Mouse (Mus musculus) urinary bladder, adult 2 months (tissue): ENCODE results near the gene Ltv1. TPM values are rescaled to one million over a fixed set of nuclear protein-coding genes. Genes with fewer than 3 reads are reported as not detected.
A peak's percentile ranks its signal among the peaks of the same experiment; 100 is the strongest.

Source experiments
- DNase-seq: peaks from one replicate; pipeline ENCODE4 v3.0.0; 2022; ENCODE audit warnings: low spot score
- polyA plus RNA-seq: library from polyadenylated mRNA; depleted of rRNA; stranded (reverse); fragments of >200 nt; gene quantifications from 2 replicates; pipeline ENCODE4 v1.2.3, GENCODE M21; 2012; rRNA removed

Ltv1 gene
- 27.8 and 28.4 TPM in 2 replicates for polyA plus RNA-seq

DNA sequence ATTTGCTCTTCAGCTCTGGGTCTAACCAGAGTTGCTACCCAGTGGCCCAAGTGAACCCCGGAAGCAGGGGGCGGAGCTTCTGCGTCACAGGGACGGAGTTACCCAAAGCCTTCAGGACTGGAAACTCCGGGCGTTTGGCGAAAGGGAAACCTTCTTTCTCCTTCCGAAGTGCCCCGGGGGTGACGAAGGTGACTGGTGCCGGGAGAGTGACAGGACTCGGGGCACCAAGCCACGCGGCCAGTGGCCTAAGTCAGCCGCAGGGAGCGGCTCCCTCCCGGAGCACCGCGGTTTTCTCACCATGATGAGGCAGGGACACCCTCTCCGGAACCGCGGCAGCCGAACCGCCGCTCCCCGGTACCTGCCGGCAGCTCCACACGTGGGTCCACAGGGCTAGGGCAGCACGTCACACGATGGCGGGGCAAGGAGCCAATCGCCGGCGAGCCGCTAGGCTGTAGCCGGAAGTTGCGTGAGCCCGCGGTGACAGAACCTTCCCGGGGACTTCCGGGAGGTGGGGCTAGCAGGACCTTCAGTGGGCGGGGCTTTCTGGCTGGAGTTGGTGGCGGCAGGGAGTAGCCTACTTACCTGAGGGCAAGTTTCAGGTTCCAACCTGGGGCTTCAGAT, at the start of gene Ltv1:
Gene Ltv1 (minus strand): TSS at position 438 of the 621 bp plus-strand sequence.
- peak; percentile 88 for DNase-seq

DNA sequence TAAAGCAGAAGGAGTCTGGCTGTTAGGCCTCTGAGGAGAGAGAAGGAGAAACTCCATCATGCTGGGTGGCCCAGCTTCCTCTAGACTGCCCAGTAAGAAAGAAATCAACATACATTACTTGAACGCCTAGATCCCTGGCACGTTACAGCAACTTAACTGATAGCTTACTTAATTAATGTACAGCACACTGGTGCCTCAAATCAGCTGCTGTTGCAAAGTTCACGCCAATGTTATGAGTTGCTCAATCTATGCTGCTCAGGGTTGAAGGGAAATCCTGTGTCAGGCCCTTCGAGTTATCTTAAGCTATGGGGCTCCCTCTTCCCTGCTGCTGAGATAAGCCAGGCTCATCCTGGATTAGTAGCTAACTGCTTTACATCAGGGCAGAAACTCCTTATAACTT, 47.5 kb upstream of the Ltv1 start:
- DNase-seq: no peak

DNA sequence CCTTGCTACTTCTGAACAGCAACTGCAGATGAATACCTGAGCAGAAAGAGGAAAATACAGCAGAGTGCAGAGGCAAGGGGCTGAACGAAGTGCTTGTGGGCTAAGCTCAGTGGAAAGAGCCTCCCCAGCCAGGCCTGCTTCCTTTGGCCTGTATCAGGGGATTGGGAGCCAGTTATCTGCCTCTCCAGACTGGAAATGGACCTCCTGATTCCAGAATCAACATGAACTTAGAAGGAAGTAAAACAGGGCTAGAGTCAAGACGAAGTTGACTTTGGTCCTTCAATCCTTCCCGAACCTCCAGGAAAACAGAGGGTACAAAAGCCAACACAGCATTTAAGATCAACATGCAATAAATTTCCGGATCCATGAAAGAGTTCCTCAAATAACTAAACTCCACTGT, 45.2 kb upstream of the Ltv1 start:
- DNase-seq: no peak

DNA sequence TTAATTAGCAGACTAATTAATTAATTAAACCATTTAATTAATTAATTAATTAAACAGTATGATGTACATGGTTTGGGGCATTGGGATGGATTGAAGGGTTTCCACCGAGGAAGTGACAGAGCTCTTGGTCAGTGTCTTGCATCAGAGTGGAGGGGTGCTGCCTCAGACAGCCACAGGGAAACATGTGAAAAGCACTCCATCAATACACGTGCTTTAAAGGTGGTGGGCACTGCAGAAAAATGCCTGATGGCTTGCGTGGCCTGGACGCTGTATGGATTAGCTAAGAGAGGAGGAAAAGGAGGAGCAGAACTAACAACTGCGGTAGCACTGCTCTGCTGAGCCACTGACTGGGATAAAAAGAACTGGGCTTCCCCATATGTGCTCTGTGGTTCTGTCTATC, 43.9 kb upstream of the Ltv1 start:
- DNase-seq: no peak

GRCm38 (mm10) chr10:13234503-13234902, 41.5 kb upstream of the Ltv1 start:
- no peak for DNase-seq

DNA sequence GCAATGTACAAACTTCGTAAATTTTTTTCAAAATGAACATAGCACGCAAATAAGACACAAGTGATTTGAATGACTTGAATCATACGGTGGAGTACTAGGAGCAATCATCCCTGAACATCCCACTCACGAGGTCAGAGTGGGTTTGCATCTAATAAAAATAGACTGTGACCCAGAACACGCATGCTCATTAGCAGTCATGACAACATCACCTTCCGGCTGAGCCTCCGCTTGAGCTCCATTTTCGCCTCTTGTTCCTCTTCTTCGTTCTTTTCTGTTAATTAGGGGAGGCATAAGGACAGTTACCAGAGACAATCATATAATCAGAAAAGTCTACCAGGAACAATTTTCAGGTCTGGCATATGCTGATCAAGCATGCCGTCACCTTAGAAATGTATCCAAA, 41.0 kb upstream of the Ltv1 start:
- no peak for DNase-seq

DNA sequence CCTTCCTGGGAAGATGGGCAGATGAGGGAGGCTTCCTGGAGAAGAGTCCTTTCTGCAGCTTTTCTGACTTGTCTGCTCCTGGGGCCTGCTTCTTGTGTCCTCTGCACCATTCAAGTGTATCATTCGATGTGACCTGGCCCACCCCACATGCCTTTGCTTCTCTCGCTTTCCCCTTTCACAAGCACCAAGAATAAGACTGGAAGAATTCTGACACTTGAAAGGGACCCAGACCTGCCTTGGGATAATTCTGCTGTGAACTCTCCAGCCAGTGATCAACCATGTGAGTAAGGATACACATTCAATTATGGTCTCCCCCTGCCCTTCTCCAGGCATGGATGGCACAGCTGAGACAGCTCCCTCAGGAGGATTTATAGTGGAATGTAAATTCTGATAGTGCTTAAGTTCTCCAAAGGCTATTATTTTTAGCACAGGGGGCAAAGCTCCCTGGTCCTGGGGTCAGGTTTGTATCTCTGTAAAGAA, 40.2 kb upstream of the Ltv1 start:
- DNase-seq: no peak

DNA sequence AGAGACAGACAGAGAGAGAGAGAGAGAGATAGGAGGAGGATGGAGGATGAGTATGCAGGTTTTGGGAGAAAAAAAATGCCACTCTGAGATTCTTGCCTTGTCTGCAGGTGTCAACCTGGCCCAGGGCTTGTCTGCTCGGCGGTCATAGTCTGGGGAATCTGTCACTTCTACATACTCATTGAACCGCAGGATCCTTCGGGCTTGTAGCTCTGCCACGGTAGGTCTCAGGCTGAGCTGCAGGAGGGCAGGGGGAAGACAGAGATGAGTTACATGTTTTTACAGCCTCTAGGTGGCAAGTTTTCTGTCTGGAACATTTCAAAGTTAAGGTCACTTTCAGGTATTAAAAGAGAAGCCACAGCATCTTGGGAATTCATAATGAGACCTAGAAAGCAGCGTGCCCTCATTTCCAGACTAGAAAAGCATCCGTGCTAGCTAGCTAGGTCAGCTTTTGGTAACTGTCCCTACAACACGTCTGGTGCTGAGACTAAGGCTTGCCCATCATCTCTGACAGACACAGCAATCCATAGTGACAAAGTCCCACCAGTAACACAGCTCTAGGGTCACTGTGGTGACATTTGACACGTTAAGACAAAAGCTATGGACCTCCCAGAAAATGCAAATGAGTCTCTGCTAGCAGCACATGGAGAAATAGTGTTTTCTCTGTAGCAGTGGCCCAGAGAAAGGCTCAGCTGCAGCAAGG, 39.6 kb upstream of the Ltv1 start:
- DNase-seq: no peak

DNA sequence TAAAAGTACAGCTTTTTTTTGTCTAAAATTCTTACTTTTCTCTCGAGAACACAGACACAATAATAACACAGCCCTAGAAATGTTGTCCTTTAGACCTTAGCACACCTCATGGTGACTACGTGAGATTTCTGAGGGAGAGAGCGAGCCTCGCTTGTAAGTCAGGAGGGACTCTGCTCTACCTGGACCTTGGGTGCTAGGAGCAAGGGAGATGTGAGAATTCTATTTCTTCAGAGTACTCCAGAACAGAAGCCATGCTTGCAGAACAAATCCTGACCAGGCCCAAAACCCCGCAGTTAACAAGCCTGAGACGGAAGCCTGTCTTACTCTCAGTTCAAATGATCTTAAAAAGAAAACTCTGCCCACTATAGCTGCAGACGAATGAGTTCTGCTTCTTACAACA, 37.7 kb upstream of the Ltv1 start:
- DNase-seq: no peak

GRCm38 (mm10) chr10:13225377-13226063, 32.6 kb upstream of the Ltv1 start:
- DNase-seq: no peak

GRCm38 (mm10) chr10:13222135-13222534, 29.2 kb upstream of the Ltv1 start:
- DNase-seq: no peak

DNA sequence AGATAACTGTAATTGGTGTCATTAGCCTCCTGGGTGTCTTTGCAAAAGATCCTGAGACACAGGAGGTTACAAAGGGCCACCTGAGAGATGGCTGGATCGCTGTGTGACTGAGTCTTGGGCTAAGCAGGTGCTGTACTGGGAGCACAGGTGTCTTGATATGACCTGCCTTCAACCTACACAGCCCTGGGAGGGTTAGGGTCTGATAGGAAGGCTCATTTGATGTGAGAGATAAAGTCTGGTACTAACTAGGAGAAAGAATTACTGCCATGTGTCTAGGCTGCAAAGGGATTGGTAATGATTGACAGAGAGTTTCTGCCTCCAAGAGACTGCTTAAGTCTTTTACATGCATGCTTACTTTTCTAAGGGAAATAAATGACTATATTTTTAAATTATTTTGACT, 27.1 kb upstream of the Ltv1 start:
- no peak for DNase-seq

DNA sequence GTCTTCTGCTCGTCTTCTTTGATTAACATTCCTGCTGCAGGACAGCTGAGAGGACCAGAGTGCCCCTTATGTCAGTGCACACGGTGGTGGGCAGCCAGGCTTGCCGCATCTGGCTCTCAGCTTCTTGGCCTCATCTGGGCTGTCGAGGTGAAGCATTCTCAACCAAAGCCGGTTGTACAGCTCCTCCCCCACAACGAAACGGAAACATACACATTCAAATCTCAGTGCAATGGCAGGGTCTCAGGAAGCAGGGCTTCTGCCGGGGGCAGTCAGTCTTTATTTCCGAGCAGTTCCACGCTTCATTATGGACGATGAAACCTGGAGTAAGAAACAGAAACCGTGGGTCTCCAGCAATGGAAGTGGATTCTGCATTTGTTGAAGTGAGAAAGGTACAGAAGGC, 21.0 kb upstream of the Ltv1 start:
- no peak for DNase-seq

GRCm38 (mm10) chr10:13212829-13213228, 19.9 kb upstream of the Ltv1 start:
- DNase-seq: no peak

DNA sequence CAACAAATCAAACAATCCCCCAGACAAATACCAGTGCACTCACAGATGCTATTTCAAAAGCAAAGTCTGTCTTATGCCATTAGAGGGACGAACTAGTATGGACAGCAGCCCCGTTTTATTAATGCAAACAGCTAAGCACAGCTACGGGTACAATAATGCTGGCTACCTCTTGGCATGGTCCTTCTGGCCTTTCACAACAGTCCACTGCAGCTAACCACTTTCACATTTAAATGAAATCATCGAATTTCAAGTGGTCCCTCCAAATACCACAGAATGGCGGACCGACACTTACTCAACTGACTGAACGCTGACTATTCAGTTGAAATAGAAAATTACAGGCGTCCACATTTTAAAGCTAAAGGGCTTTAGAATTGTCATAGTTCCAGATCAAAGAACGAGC, 19.4 kb upstream of the Ltv1 start:
- no peak for DNase-seq

DNA sequence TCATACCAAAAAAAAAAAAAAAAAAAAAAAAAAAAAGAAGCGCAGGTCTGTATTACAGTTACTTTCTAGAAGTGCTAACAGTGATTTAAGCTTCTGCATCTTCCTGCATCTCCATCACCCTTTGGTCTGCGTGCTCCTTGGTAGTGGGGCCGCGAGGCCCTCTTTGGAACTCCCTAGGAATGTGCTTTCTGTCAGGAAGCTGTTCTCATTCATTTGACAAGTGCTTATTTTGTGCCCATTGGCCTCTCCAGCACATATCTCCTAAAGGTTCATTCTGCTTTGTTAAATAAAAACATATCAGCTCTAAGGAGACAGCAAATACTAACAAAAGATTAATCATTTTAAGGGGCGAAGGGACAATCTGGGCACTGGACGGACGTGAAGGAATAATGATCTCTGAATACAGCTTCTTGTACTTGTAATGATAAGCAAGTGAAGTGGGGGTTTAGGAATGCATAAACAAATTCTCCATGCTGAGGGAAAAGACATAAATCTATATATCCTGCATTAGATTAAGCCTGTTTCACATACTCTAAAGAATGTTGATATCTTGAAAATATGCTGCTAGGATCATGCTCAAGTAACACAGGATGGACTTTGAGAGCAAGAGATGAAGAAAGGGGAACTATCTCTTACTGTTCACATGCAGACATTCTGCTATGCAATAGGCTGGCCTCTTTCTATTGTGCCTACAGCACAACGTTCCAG, 17.1 kb upstream of the Ltv1 start:
- no peak for DNase-seq

DNA sequence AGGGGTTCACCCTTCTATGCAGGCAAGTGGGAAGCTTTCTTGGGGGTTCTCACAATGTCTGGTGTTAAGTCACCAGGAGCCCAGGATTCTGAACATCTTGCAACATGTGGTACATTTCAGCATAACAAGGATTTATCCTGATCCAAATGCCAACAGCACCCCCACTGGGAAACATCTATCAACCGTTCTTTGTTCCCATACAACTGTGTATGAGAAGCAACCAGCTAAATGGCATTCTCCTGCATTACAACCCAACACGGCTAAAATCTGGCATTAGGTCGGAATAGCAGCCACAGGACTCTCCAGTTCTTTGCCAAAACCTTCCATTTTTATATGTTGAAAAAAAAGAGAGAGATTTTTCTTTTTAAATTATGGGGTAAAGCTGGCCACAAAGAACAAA, 16.5 kb upstream of the Ltv1 start:
- DNase-seq: no peak

- DNase-seq: no peak
Observed at GRCm38 (mm10) chr10:13209061-13209460, 16.1 kb upstream of the Ltv1 start.

DNA sequence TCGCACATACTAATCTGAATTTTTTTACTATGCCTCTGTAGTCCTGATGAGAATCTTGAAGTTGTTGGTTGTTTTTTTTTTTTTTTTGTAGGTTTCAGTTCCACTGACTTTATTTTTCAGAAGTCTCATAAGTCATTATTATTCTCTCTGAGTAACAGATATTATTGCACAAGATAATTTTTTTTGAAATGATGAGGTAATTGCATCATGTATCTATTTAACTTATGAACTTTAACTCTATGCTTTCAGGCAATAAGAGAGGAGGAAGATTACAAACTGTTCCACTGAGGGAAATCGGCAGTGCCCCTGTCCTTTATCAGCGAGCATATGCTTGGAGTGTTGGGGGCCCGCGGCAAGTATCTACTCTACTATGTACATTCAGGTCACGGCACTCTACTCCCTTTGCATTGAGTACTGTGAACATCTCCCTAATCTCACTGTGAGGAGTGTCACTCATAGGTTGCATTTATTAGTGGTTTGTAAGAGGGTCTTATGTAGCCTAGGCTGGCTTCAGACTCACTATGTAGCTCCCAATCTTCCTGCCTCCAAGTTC, 8.8 kb upstream of the Ltv1 start:
- DNase-seq: no peak

DNA sequence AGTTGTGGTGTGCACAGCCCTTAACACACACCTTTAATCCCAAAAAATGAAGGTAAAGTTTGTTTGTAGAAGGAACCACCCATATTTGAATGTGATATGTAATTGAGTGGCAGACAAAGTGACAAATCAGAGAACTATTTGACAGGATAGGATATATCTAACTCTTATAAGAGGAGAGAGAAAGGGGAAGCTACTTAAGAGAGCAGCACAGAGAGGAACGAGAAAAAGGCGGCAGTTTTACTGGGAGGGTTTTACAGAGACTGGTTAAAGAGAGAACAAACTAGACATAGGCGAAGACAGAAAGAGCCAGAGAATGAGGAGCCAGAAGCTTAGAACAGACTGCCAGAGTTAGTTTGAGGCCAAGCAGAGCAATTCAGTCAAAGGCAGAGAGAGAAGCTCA, 7.9 kb upstream of the Ltv1 start:
- no peak for DNase-seq

GRCm38 (mm10) chr10:13199234-13199633, 6.3 kb upstream of the Ltv1 start:
- no peak for DNase-seq

DNA sequence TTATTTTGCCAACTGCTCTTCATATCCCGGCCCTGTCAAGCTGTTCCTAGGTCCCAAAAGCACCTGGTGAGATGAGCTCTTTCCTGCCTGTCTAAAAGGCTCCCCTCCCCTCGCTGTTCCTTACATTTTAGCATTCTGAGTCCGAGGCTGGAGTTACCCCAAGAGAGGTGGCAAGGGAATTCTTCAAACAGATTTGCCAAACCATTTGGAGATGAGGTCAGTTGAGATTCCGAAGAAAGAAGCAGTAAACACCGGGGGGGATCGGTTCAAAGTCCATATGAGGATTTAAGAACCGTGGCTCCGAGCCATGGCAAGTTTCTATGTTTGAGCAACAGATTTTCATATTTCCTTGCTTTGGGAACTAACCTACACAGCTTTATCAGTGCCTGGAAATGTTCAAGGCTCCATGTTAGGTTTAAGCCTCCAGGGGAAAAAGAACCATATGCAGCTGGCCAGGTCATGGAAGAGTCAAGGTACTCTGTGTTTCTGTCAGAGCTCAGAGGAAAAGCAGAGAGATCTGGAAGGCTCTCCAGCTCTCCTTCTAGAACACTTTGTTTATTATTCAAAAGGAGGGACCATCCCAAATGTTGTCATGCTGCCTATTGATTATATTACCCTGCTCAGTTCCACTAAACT, 4.0 kb upstream of the Ltv1 start:
- DNase-seq: no peak
